Mouse (Mus musculus): ENCODE data around the gene March11.

- no peak for TF ChIP-seq ZNF384 (IDR thresholded peaks at IDR 0.05; ENCODE audit: low read depth, low read length)
- no peak for TF ChIP-seq USF1 (IDR thresholded peaks at IDR 0.05; ENCODE audit: low read depth, low read length)
- TF ChIP-seq MEF2A (IDR thresholded peaks at IDR 0.05; ENCODE audit: extremely low read depth, insufficient replicate concordance, low read depth, low read length, poor library complexity, severe bottlenecking), result no peak
Observed at GRCm38 (mm10) chr15:26262336-26262735, 46.5 kb upstream of the March11 start.
